Mouse (Mus musculus) heart, adult 2 months (tissue): ENCODE results near the gene Slc50a1. TPM values are rescaled to one million over a fixed set of nuclear protein-coding genes. Genes with fewer than 3 reads are reported as not detected.

ENCODE experiments used
- DNase-seq, 2 experiments: peaks; one replicate each; pipeline ENCODE4 v3.0.0; 2021
- H3K27ac ChIP-seq: fragments of 200-600 bp; 2 replicates; pipeline ENCODE4 v1.8.1; 2022
- H3K27me3 ChIP-seq: fragments of 200-500 bp; 2 replicates; pipeline ENCODE4 v1.6.1; 2012; ENCODE audit warnings: mild to moderate bottlenecking, low read length, inconsistent platforms, mixed read lengths; ENCODE audit not compliant: control insufficient read depth, insufficient read depth
- H3K36me3 ChIP-seq: fragments of 200-500 bp; 2 replicates; pipeline ENCODE4 v1.6.1; 2012; ENCODE audit warnings: low read length, inconsistent platforms; ENCODE audit not compliant: control insufficient read depth, insufficient read depth
- H3K4me1 ChIP-seq: fragments of 200-500 bp; 2 replicates; pipeline ENCODE4 v1.6.1; 2011; ENCODE audit warnings: low read length; ENCODE audit not compliant: control insufficient read depth, insufficient read depth
- H3K4me3 ChIP-seq: fragments of 200-600 bp; 2 replicates; pipeline ENCODE4 v1.8.1; 2022
- H3K79me2 ChIP-seq: fragments of 200-500 bp; replicated peaks from 2 replicates; pipeline ENCODE4 v1.6.1; 2012; ENCODE audit warnings: mild to moderate bottlenecking, inconsistent platforms, low read length, moderate library complexity, mixed read lengths; ENCODE audit not compliant: control insufficient read depth, insufficient read depth
- H3K9ac ChIP-seq: fragments of 200-500 bp; 2 replicates; pipeline ENCODE4 v1.6.1; 2012; ENCODE audit warnings: low read depth, mild to moderate bottlenecking, control low read depth, inconsistent platforms, low read length, mixed read lengths
- CTCF ChIP-seq: fragments of 200-600 bp; IDR thresholded peaks from 2 replicates; pipeline ENCODE4 v1.8.1; 2022; ENCODE audit warnings: antibody characterized with exemption, mild to moderate bottlenecking, moderate library complexity
- EP300 ChIP-seq: fragments of 200-500 bp; IDR thresholded peaks from 2 replicates; pipeline ENCODE4 v1.6.1; 2011; ENCODE audit warnings: low read depth, low read length, control low read depth; ENCODE audit not compliant: insufficient read depth
- POLR2A ChIP-seq: fragments of 200-500 bp; IDR thresholded peaks from 2 replicates; pipeline ENCODE4 v1.6.1; 2011; ENCODE audit warnings: mild to moderate bottlenecking, low read depth, low read length, control low read depth; ENCODE audit not compliant: insufficient read depth
- WGBS: fragments of 180-500 bp; shearing (Covaris S2); methylation state at CpG from one replicate; pipeline ENCODE4 v1.1.7; 2018; 5-methylcytosine and 5-hydroxymethylcytosine counted together
- intact Hi-C: fragments of 180-260 bp; cut with DNase I; formaldehyde crosslinking; loops from one replicate; pipeline ENCODE4 v1.15.1; 2025
- polyA plus RNA-seq: library from polyadenylated mRNA; depleted of rRNA; stranded (reverse); fragments of >200 nt; gene quantifications from 2 replicates; pipeline ENCODE4 v1.2.3, GENCODE M21; 2012
- total RNA-seq, 2 experiments: library from RNA; stranded (reverse); gene quantifications; 2 replicates each; pipeline ENCODE4 v1.2.3; 2021

The Slc50a1 gene
- total and polyA plus RNA-seq, 3 experiments, result 17.3 to 105 (median 23.3) TPM

GRCm38 (mm10) chr3:89238494-89238893 lies 31.9 kb downstream of the Slc50a1 start:
- no peaks in the 10 kb centered on the region for H3K4me1 ChIP-seq
- WGBS, result 54% methylated on average over 12 of the region's 12 CpGs
- no peak for DNase-seq
- intact Hi-C loops, result no loop called here
- H3K4me3 ChIP-seq, result no peak overlapping the region
- no peak overlapping the region for H3K27ac ChIP-seq
- H3K27me3 ChIP-seq, result no peaks in the 10 kb centered on the region
- H3K9ac ChIP-seq, result no peak overlapping the region
- no peak for TF ChIP-seq EP300
- TF ChIP-seq POLR2A, result no peak
- TF ChIP-seq CTCF, result no peak
- H3K79me2 ChIP-seq, result no peaks in the 10 kb centered on the region
- no peaks in the 10 kb centered on the region for H3K36me3 ChIP-seq

GRCm38 (mm10) chr3:89237682-89238081 lies 32.7 kb downstream of the Slc50a1 start:
- H3K4me3 ChIP-seq, result no peak overlapping the region
- DNase-seq, result no peak
- no peaks in the 10 kb centered on the region for H3K79me2 ChIP-seq
- no peak for TF ChIP-seq EP300
- no peak for TF ChIP-seq CTCF
- H3K27me3 ChIP-seq, result no peaks in the 10 kb centered on the region
- H3K36me3 ChIP-seq, result no peaks in the 10 kb centered on the region
- no peak overlapping the region for H3K9ac ChIP-seq
- 83% methylated on average over 21 of the region's 21 CpGs for WGBS
- H3K27ac ChIP-seq, result no peak overlapping the region
- intact Hi-C loops, result no loop called here
- H3K4me1 ChIP-seq, result 0 out of 2 replicates have a peak, but pooled peaks cover 1% of the 10 kb centered on the region

GRCm38 (mm10) chr3:89236516-89236915 lies 33.9 kb downstream of the Slc50a1 start:
- no peak overlapping the region for H3K4me3 ChIP-seq
- no peak for TF ChIP-seq POLR2A
- DNase-seq, result no peak
- H3K27me3 ChIP-seq, result no peaks in the 10 kb centered on the region
- no peaks in the 10 kb centered on the region for H3K79me2 ChIP-seq
- 0 out of 2 replicates have a peak, but pooled peaks cover 1% of the 10 kb centered on the region for H3K4me1 ChIP-seq
- H3K36me3 ChIP-seq, result no peaks in the 10 kb centered on the region
- WGBS, result 80% methylated on average over 10 of the region's 10 CpGs
- H3K27ac ChIP-seq, result no peak overlapping the region
- intact Hi-C loops, result no loop called here
- H3K9ac ChIP-seq, result no peak overlapping the region

- intact Hi-C loops, result no loop called here
- Histone ChIP-seq H3K79me2 (no peaks in the 10 kb centered on the region), H3K27ac (no peak overlapping the region), H3K4me1 (0 out of 2 replicates have a peak, but pooled peaks cover 1% of the 10 kb centered on the region), H3K27me3 (no peaks in the 10 kb centered on the region), H3K36me3 (no peaks in the 10 kb centered on the region), H3K4me3 (no peak overlapping the region), H3K9ac (no peak overlapping the region)
- WGBS, result 42% methylated on average over 14 of the region's 14 CpGs
- peak in 1 of 2 experiments; percentile 56 for DNase-seq
- TF ChIP-seq POLR2A (no peak), CTCF (no peak), EP300 (no peak)
Measured at GRCm38 (mm10) chr3:89233562-89234110, 36.7 kb downstream of the Slc50a1 start.

GRCm38 (mm10) chr3:89232614-89233013 lies 37.8 kb downstream of the Slc50a1 start:
- intact Hi-C loops, result no loop called here
- H3K9ac ChIP-seq, result no peak overlapping the region
- 91% methylated on average over 6 of the region's 6 CpGs for WGBS
- H3K4me1 ChIP-seq, result peaks cover 1% of the 10 kb centered on the region; the same call in 1 of the 2 replicates
- DNase-seq, result no peak
- no peaks in the 10 kb centered on the region for H3K27me3 ChIP-seq
- no peaks in the 10 kb centered on the region for H3K79me2 ChIP-seq
- H3K27ac ChIP-seq, result no peak overlapping the region
- H3K36me3 ChIP-seq, result no peaks in the 10 kb centered on the region
- no peak for TF ChIP-seq POLR2A
- TF ChIP-seq EP300, result no peak
- TF ChIP-seq CTCF, result no peak
- no peak overlapping the region for H3K4me3 ChIP-seq

GRCm38 (mm10) chr3:89231772-89232275 lies 38.5 kb downstream of the Slc50a1 start:
- Histone ChIP-seq H3K36me3 (no peaks in the 10 kb centered on the region), H3K79me2 (no peaks in the 10 kb centered on the region), H3K9ac (no peak overlapping the region), H3K27me3 (no peaks in the 10 kb centered on the region), H3K27ac (no peak overlapping the region), H3K4me3 (no peak overlapping the region), H3K4me1 (peaks cover 1% of the 10 kb centered on the region; the same call in 1 of the 2 replicates)
- 73% methylated on average over 16 of the region's 16 CpGs for WGBS
- TF ChIP-seq EP300 (no peak), CTCF (no peak), POLR2A (no peak)
- no peak for DNase-seq
- intact Hi-C loops, result no loop called here
